Mouse (Mus musculus) intestine, embryonic 16.5 days (tissue): ENCODE results near the gene Ccdc12. TPM values are rescaled to one million over a fixed set of nuclear protein-coding genes. Genes with fewer than 3 reads are reported as not detected.
A peak's percentile ranks its signal among the peaks of the same experiment; 100 is the strongest.

Experiments
- ATAC-seq: fragments of 200-750 bp; cut with Nextera tagmentation; 2 replicates; pipeline ENCODE4 v1.8.0; 2017; ENCODE audit warnings: moderate TSS enrichment, moderate library complexity
- H3K27ac ChIP-seq: fragments of 300-500 bp; sonication (generic); 2 replicates; pipeline ENCODE4 v1.5.1; 2014; ENCODE audit warnings: mild to moderate bottlenecking, low read length
- H3K27me3 ChIP-seq: fragments of 300-500 bp; sonication (generic); replicated peaks from 2 replicates; pipeline ENCODE4 v1.6.1; 2014; ENCODE audit warnings: low read length, control low read depth, mixed read lengths; ENCODE audit not compliant: control insufficient read depth, insufficient read depth
- H3K36me3 ChIP-seq: fragments of 300-500 bp; sonication (generic); 2 replicates; pipeline ENCODE4 v1.6.1; 2014; ENCODE audit warnings: low read length, control low read depth; ENCODE audit not compliant: control insufficient read depth, insufficient read depth
- H3K4me1 ChIP-seq: fragments of 300-500 bp; sonication (generic); 2 replicates; pipeline ENCODE4 v1.6.1; 2014; ENCODE audit warnings: low read length, control low read depth, mixed read lengths; ENCODE audit not compliant: control insufficient read depth, insufficient read depth
- H3K4me2 ChIP-seq: fragments of 300-500 bp; sonication (generic); 2 replicates; pipeline ENCODE4 v1.6.1; 2014; ENCODE audit warnings: low read depth, low read length, control low read depth
- H3K4me3 ChIP-seq: fragments of 300-500 bp; sonication (generic); 2 replicates; pipeline ENCODE4 v1.5.1; 2014; ENCODE audit warnings: mild to moderate bottlenecking, low read length
- H3K9ac ChIP-seq: fragments of 300-500 bp; sonication (generic); 2 replicates; pipeline ENCODE4 v1.6.1; 2014; ENCODE audit warnings: low read depth, low read length
- H3K9me3 ChIP-seq: fragments of 300-500 bp; sonication (generic); 2 replicates; pipeline ENCODE4 v1.6.1; 2016; ENCODE audit warnings: low read length, control low read depth; ENCODE audit not compliant: control insufficient read depth
- WGBS: fragments of 180-500 bp; shearing (Covaris S2); extraction: QIAGEN DNeasy Blood & Tissue Kit; methylation state at CpG from one replicate; pipeline ENCODE4 v1.1.7; 2014; 5-methylcytosine and 5-hydroxymethylcytosine counted together
- polyA plus RNA-seq: library from polyadenylated mRNA; unstranded; fragments of >200 nt; fragmentation: Nextera tagmentation; extraction: Ambion mirVana; gene quantifications from 2 replicates; pipeline ENCODE4 v1.2.1, GENCODE M21; 2015

Gene Ccdc12
- polyA plus RNA-seq, 1 experiment from 2014 or later: 188 TPM

- H3K27ac ChIP-seq: no peak overlapping the region; the same call in 1 of the 2 replicates
- H3K27me3 ChIP-seq: no peaks in the 10 kb centered on the region
- H3K4me2 ChIP-seq: peak overlapping the region; percentile 99
- WGBS: 73% methylated on average over 11 of the region's 11 CpGs
- peak overlapping the region; percentile 75 for H3K9ac ChIP-seq
- no peak for ATAC-seq
- H3K4me3 ChIP-seq: peak overlapping the region; percentile 63
- peaks cover 20% of the 10 kb centered on the region for H3K4me1 ChIP-seq
- no peaks in the 10 kb centered on the region; the same call in 1 of the 2 replicates for H3K36me3 ChIP-seq
- H3K9me3 ChIP-seq: no peaks in the 10 kb centered on the region
These were observed 30.9 kb upstream of the Ccdc12 start for GRCm38 (mm10) chr9:110625350-110625908.

DNA sequence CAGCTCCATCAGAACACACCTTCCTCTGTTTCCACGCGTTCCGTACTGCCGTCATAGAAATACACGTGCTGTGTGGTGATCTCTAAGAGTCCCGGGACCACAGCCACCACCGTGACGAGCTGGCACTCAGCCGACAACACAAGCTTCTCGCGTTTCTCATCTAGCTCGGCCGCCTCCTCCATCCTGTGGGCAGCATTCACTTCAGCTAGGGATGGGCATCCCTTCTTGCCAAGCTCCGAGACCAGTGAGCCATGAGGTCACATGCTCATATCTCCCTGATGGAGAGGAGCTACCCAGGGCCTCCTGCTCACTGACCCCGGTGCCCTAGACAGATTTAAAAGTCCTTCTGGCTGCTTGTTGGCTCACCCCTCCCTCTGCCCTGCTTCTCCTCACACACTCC lies 26.1 kb upstream of the Ccdc12 start:
- no peak for ATAC-seq
- Histone ChIP-seq H3K36me3 (no peaks in the 10 kb centered on the region), H3K9me3 (no peaks in the 10 kb centered on the region), H3K4me2 (no peak overlapping the region), H3K9ac (no peak overlapping the region), H3K27me3 (peaks cover 6% of the 10 kb centered on the region; the same call in 1 of the 2 replicates), H3K4me1 (peaks cover 5% of the 10 kb centered on the region), H3K4me3 (no peak overlapping the region), H3K27ac (no peak overlapping the region)
- WGBS: 89% methylated on average over 15 of the region's 15 CpGs

DNA sequence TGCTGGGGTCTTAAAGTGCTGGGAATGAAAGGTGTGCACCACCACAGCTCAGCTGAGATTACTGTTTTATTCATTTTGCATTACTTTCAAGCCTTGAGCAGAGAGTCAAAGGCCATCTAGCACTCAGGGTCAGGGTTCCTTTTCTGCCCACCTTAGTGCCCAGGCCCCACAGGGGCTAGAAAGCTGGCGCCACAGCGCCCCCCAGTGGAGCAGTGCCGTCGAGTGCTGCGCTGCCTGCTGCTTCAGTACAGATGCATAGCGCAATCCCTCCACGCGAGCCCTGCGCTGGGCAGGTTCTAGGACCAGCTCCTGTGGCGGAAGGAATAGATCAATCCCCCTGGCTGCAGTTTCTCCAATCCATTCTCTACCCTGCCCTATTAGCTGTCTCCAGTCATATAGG lies 25.1 kb upstream of the Ccdc12 start:
- no peak overlapping the region for H3K4me3 ChIP-seq
- peaks cover 6% of the 10 kb centered on the region; the same call in 1 of the 2 replicates for H3K27me3 ChIP-seq
- 27% methylated on average over 10 of the region's 10 CpGs for WGBS
- H3K9me3 ChIP-seq: no peaks in the 10 kb centered on the region
- no peak overlapping the region for H3K9ac ChIP-seq
- H3K36me3 ChIP-seq: no peaks in the 10 kb centered on the region
- no peak overlapping the region for H3K4me2 ChIP-seq
- no peak for ATAC-seq
- H3K4me1 ChIP-seq: 0 out of 2 replicates have a peak, but pooled peaks cover 2% of the 10 kb centered on the region
- H3K27ac ChIP-seq: no peak overlapping the region

- Histone ChIP-seq H3K4me3 (0 out of 2 replicates have a peak overlapping the region, but pooled peaks have one; percentile 2), H3K4me1 (0 out of 2 replicates have a peak, but pooled peaks cover 2% of the 10 kb centered on the region), H3K27ac (no peak overlapping the region), H3K9me3 (no peaks in the 10 kb centered on the region), H3K36me3 (no peaks in the 10 kb centered on the region), H3K9ac (no peak overlapping the region), H3K4me2 (no peak overlapping the region), H3K27me3 (peaks cover 6% of the 10 kb centered on the region; the same call in 1 of the 2 replicates)
- 48% methylated on average over 30 of the region's 30 CpGs for WGBS
- no peak for ATAC-seq
These were observed 24.5 kb upstream of the Ccdc12 start for GRCm38 (mm10) chr9:110631651-110632275.

- Histone ChIP-seq H3K9me3 (no peaks in the 10 kb centered on the region), H3K9ac (no peak overlapping the region), H3K4me3 (no peak overlapping the region), H3K4me1 (0 out of 2 replicates have a peak, but pooled peaks cover 2% of the 10 kb centered on the region), H3K27ac (no peak overlapping the region), H3K36me3 (no peaks in the 10 kb centered on the region), H3K4me2 (no peak overlapping the region), H3K27me3 (peaks cover 6% of the 10 kb centered on the region; the same call in 1 of the 2 replicates)
- WGBS: 83% methylated on average over 15 of the region's 15 CpGs
- no peak for ATAC-seq
These were observed 23.6 kb upstream of the Ccdc12 start for GRCm38 (mm10) chr9:110632671-110633070.

DNA sequence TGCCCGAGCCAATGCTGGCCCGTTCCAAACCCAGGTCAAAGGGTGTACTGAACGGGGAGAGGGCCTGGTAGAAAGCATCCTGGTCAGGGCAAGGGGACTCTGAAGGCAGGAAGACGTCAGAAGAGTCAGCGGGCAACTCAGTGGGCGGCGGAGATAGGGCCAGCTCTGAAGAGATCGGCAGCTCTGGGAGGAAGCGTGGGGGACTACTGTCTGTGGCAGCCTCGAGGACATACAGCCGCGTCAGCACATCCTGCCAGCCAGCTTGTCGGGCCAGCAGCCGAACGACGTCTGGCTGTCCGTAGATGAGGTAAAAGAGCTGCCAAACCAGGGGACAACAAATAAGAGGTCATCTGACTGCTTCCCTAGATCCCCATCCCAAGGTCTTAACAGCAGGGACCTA lies 22.4 kb upstream of the Ccdc12 start:
- no peak overlapping the region for H3K4me3 ChIP-seq
- H3K27me3 ChIP-seq: peaks cover 6% of the 10 kb centered on the region; the same call in 1 of the 2 replicates
- no peak overlapping the region for H3K4me2 ChIP-seq
- ATAC-seq: no peak
- no peak overlapping the region for H3K27ac ChIP-seq
- H3K4me1 ChIP-seq: 0 out of 2 replicates have a peak, but pooled peaks cover 2% of the 10 kb centered on the region
- 0 out of 2 replicates have a peak, but pooled peaks cover 3% of the 10 kb centered on the region for H3K36me3 ChIP-seq
- no peak overlapping the region for H3K9ac ChIP-seq
- 79% methylated on average over 17 of the region's 17 CpGs for WGBS
- no peaks in the 10 kb centered on the region for H3K9me3 ChIP-seq

DNA sequence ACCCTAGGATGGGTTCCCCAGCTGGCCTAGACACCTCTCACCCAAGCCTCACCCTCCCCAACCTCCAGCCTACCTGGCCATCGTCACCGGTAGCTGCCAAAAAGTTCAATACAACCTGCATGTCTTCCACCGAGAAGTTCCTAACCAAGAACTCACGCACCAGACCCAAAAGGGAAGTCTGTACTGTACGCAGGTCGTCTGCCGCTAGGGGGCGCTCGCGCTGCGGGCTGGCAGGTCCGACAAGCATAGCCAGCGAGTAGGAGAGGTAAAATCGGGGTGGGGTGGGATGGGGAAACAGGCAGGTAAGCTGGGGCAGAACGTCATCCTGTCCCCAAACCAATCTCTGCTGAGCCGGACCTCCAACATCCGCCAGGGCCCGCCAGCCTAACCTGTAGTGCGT lies 21.1 kb upstream of the Ccdc12 start:
- peaks cover 6% of the 10 kb centered on the region; the same call in 1 of the 2 replicates for H3K27me3 ChIP-seq
- no peaks in the 10 kb centered on the region for H3K9me3 ChIP-seq
- H3K36me3 ChIP-seq: 0 out of 2 replicates have a peak, but pooled peaks cover 3% of the 10 kb centered on the region
- WGBS: 10% methylated on average over 19 of the region's 19 CpGs
- H3K4me2 ChIP-seq: no peak overlapping the region
- ATAC-seq: peak; percentile 67
- H3K27ac ChIP-seq: no peak overlapping the region
- 0 out of 2 replicates have a peak, but pooled peaks cover 2% of the 10 kb centered on the region for H3K4me1 ChIP-seq
- H3K4me3 ChIP-seq: no peak overlapping the region
- no peak overlapping the region for H3K9ac ChIP-seq

DNA sequence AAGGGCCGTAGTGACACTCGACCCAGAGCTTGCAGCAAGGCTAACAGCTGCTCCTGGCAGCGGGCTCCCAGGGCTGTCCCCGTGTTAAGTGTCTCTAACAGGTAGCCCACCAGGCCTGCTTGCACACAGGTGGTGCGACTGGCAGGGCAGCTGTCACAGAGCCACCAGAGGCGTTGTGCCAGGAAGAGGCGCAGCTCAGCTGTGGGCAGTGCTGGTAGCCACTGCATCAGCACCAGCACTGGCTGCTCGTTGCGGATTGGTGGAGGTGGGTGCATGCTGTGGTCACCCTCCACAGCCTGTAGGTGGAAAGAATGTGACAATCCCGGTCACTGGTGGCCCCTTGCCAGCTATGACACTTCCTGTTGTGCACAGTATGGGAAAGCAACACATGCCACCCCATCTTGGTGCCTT lies 17.7 kb upstream of the Ccdc12 start:
- 84% methylated on average over 10 of the region's 10 CpGs for WGBS

GRCm38 (mm10) chr9:110641006-110641405 lies 15.3 kb upstream of the Ccdc12 start:
- H3K4me1 ChIP-seq: no peaks in the 10 kb centered on the region
- 87% methylated on average over 5 of the region's 5 CpGs for WGBS
- H3K9me3 ChIP-seq: no peaks in the 10 kb centered on the region
- no peak overlapping the region for H3K9ac ChIP-seq
- H3K27me3 ChIP-seq: no peaks in the 10 kb centered on the region
- H3K36me3 ChIP-seq: peaks cover 3% of the 10 kb centered on the region; the same call in 1 of the 2 replicates
- H3K27ac ChIP-seq: no peak overlapping the region
- ATAC-seq: no peak
- no peak overlapping the region for H3K4me2 ChIP-seq
- H3K4me3 ChIP-seq: no peak overlapping the region

More for the DNA sequence above, 17.7 kb upstream of the Ccdc12 start:
- no peak overlapping the region for H3K27ac ChIP-seq
- no peak overlapping the region for H3K9ac ChIP-seq
- H3K4me2 ChIP-seq: no peak overlapping the region
- H3K36me3 ChIP-seq: peaks cover 3% of the 10 kb centered on the region; the same call in 1 of the 2 replicates
- no peaks in the 10 kb centered on the region for H3K27me3 ChIP-seq
- ATAC-seq: no peak
- H3K4me1 ChIP-seq: no peaks in the 10 kb centered on the region
- H3K4me3 ChIP-seq: no peak overlapping the region
- no peaks in the 10 kb centered on the region for H3K9me3 ChIP-seq
